16 mouse cellular contexts compared by ENCODE assay signal in the genomic region with DNA sequence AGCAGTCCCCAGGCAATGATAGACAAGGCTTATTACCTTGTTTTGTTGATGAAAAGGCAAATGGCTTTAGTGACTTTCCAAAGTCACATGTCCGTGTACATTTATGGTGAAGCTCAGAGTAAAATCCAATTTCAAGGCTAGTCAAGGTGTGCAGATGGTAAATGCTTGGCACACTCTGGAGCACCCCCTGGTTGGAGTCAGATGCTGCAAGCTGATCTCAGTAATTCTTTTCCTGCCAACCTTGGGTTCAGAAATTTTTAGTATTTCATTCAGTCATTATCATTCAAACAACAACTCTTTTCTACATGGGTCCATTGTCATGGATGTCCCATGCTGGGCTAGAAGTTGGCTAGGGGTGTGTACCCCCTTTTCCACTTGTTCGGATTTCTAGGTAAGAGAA. TPM values are rescaled to one million over a fixed set of nuclear protein-coding genes. Genes with fewer than 3 reads are reported as not detected.
DNase-seq lines count a peak whose midpoint lies in the region; ATAC-seq lines count a peak whose summit lies in the region.
"Had no signal": no experiment of that assay in that cellular context is flagged by ENCODE, and none has a peak within 500 bp of the region (broad histone marks: within the 10 kb centered on the region; RNA-seq: fewer than 3 reads in every experiment).

No protein-coding gene starts in this region.

- DNase-seq in cerebellum, adult 18-20 months, result peak; percentile 58 to 67
- no peak for DNase-seq in cerebellum, postnatal 4 days (ENCODE audit: low spot score in 2 of 2)
- DNase-seq in cerebellum, adult 9-10 months, result peak; percentile 85
- no peak for DNase-seq in cerebellum, adult 11 months
- peak; percentile 87 for DNase-seq in brain, adult 2 months (ENCODE audit: low read depth, low spot score)
- no peak for DNase-seq in lung, adult 18-20 months
- DNase-seq: adrenal gland, adult 8-10 months; adrenal gland, postnatal 14 days; adrenal gland, postnatal 36 days; forebrain, postnatal 0 days had no signal

- 86% methylated on average over 2 of the region's 2 CpGs for WGBS in heart, embryonic 11.5 days (ENCODE audit: insufficient replicate concordance)

- no peak overlapping the region for H3K9ac ChIP-seq in heart, embryonic 11.5 days (ENCODE audit: low read depth, low read length)
- H3K9ac ChIP-seq: embryonic facial prominence, embryonic 12.5 days; forebrain, embryonic 13.5 days; forebrain, embryonic 15.5 days; forebrain, postnatal 0 days had no signal

- no peaks in the 10 kb centered on the region for H3K27me3 ChIP-seq in heart, embryonic 11.5 days (ENCODE audit: control insufficient read depth, insufficient read depth, low read length)
- H3K27me3 ChIP-seq: embryonic facial prominence, embryonic 12.5 days; forebrain, embryonic 13.5 days; forebrain, embryonic 15.5 days had no signal

- no peak for ATAC-seq in heart, embryonic 11.5 days (replicated peaks; ENCODE audit: insufficient number of reproducible peaks, low FRiP score, low TSS enrichment)
- ATAC-seq: activated CD4-positive, CD25-positive, alpha-beta regulatory T cell, adult 4 months; forebrain, embryonic 13.5 days; forebrain, embryonic 15.5 days; forebrain, postnatal 0 days had no signal

- peaks cover 70% of the 10 kb centered on the region for H3K4me1 ChIP-seq in heart, embryonic 11.5 days (ENCODE audit: control insufficient read depth, insufficient read depth, low read length)

- 0 out of 2 replicates have a peak, but pooled peaks cover 2% of the 10 kb centered on the region for H3K36me3 ChIP-seq in heart, embryonic 11.5 days (ENCODE audit: control insufficient read depth, insufficient read depth, low read length)
- H3K36me3 ChIP-seq: forebrain, embryonic 15.5 days had no signal

- no peak overlapping the region for H3K4me3 ChIP-seq in heart, embryonic 11.5 days (ENCODE audit: low read depth, low read length)
- H3K4me3 ChIP-seq: embryonic facial prominence, embryonic 10.5 days; embryonic facial prominence, embryonic 12.5 days; forebrain, embryonic 13.5 days; forebrain, embryonic 15.5 days had no signal

- no peak overlapping the region for H3K27ac ChIP-seq in heart, embryonic 11.5 days (ENCODE audit: low read depth, low read length)
- H3K27ac ChIP-seq: embryonic facial prominence, embryonic 10.5 days; embryonic facial prominence, embryonic 12.5 days; forebrain, embryonic 13.5 days; forebrain, embryonic 15.5 days had no signal

- H3K4me2 ChIP-seq in heart, embryonic 11.5 days, result no peak overlapping the region
- H3K4me2 ChIP-seq: embryonic facial prominence, embryonic 12.5 days; forebrain, embryonic 13.5 days; forebrain, embryonic 15.5 days had no signal

- no peaks in the 10 kb centered on the region for H3K9me3 ChIP-seq in heart, embryonic 11.5 days (replicated peaks; ENCODE audit: control insufficient read depth, low read length)
- H3K9me3 ChIP-seq: embryonic facial prominence, embryonic 10.5 days; embryonic facial prominence, embryonic 12.5 days; forebrain, embryonic 13.5 days; forebrain, embryonic 15.5 days had no signal

RNA-seq across cellular contexts. Expression of a gene that starts 33.1 kb away (rescaled TPM):
- polyA plus RNA-seq in heart, embryonic 11.5 days (2014; fragmentation: Nextera tagmentation; extraction: Ambion mirVana), result 54.2 and 63.4 TPM in 2 replicates

Comparison
In these comparisons a context has a peak if more than half of its experiments do, and no peak if none do; other contexts are left out.
1. DNase-seq: peak in cerebellum, adult 18-20 months (2 of 2), cerebellum, adult 9-10 months (single experiment) and brain, adult 2 months (single experiment); none in cerebellum, postnatal 4 days (0 of 2), cerebellum, adult 11 months (single experiment) and lung, adult 18-20 months (0 of 2).